Comparison of ENCODE assay signal across 33 mouse cellular contexts in genomic region chr7:102916405-102916804, GRCm38 (mm10). TPM values are rescaled to one million over a fixed set of nuclear protein-coding genes. Genes with fewer than 3 reads are reported as not detected.
DNase-seq lines count a peak whose midpoint lies in the region; ATAC-seq and TF ChIP-seq lines count a peak whose summit lies in the region.
"Had no signal": no experiment of that assay in that cellular context is flagged by ENCODE, and none has a peak within 500 bp of the region (broad histone marks: within the 10 kb centered on the region; RNA-seq: fewer than 3 reads in every experiment).

No protein-coding gene starts in this region.

- intact Hi-C loops in heart, postnatal 25 days (cut with DNase I): no loop called here
- intact Hi-C loops in heart, adult 2 months (cut with DNase I): no loop called here

- no peak for ATAC-seq in forebrain, embryonic 14.5 days
- no peak for ATAC-seq in forebrain, embryonic 15.5 days (replicated peaks)
- 0 out of 2 replicates have a peak, but pooled peaks have one; percentile 56 for ATAC-seq in heart, embryonic 14.5 days (ENCODE audit: insufficient number of reproducible peaks, insufficient read depth, low FRiP score, low read depth)
- ATAC-seq in heart, postnatal 0 days (ENCODE audit: insufficient read depth, low read depth): no peak; the same call in 1 of the 2 replicates
- ATAC-seq: activated CD4-positive, CD25-positive, alpha-beta regulatory T cell, adult 4 months; intestine, postnatal 0 days had no signal

- no peaks in the 10 kb centered on the region for H3K79me2 ChIP-seq in heart, adult 2 months (replicated peaks; ENCODE audit: control insufficient read depth, insufficient read depth, low read length)

- peak; percentile 0 for DNase-seq in forebrain, embryonic 14.5 days (ENCODE audit: low spot score)
- no peak for DNase-seq in heart, postnatal 25 days (ENCODE audit: low spot score)
- DNase-seq in heart, postnatal 0 days (ENCODE audit: low spot score): peak; percentile 7
- no peak for DNase-seq in heart, adult 2 months
- DNase-seq: adrenal gland, adult 8-10 months; adrenal gland, postnatal 25 days; cerebellum, adult 11-12 months; cerebellum, adult 8-10 months; cerebellum, postnatal 10 days; cerebellum, postnatal 36 days; embryo, embryonic 11 days; gastrocnemius, postnatal 10 days; gastrocnemius, postnatal 36 days; heart, postnatal 14 days; kidney, adult 2 months had no signal

- no peak for TF ChIP-seq CTCF in heart, postnatal 0 days (IDR thresholded peaks at IDR 0.05; ENCODE audit: low read depth)
- TF ChIP-seq CTCF in heart, adult 2 months (IDR thresholded peaks at IDR 0.05): no peak

- no peak for TF ChIP-seq EP300 in heart, postnatal 0 days (IDR thresholded peaks at IDR 0.05; ENCODE audit: low read depth)
- no peak for TF ChIP-seq EP300 in heart, adult 2 months (IDR thresholded peaks at IDR 0.05; ENCODE audit: insufficient read depth, low read depth, low read length)

- H3K9me3 ChIP-seq in forebrain, embryonic 14.5 days (replicated peaks; ENCODE audit: control insufficient read depth, low read length): no peaks in the 10 kb centered on the region
- no peaks in the 10 kb centered on the region for H3K9me3 ChIP-seq in forebrain, embryonic 15.5 days
- H3K9me3 ChIP-seq in heart, embryonic 14.5 days (ENCODE audit: control insufficient read depth, low read length): no peaks in the 10 kb centered on the region
- no peaks in the 10 kb centered on the region for H3K9me3 ChIP-seq in heart, postnatal 0 days (replicated peaks; ENCODE audit: control insufficient read depth, low read length)
- H3K9me3 ChIP-seq: embryonic facial prominence, embryonic 10.5 days; embryonic facial prominence, embryonic 13.5 days; forebrain, embryonic 12.5 days; heart, embryonic 10.5 days; hindbrain, embryonic 12.5 days; hindbrain, embryonic 15.5 days had no signal

- H3K27ac ChIP-seq in forebrain, embryonic 14.5 days (ENCODE audit: low read depth, low read length): no peak overlapping the region
- H3K27ac ChIP-seq in forebrain, embryonic 15.5 days (replicated peaks): no peak overlapping the region
- H3K27ac ChIP-seq in heart, embryonic 14.5 days (replicated peaks in 1 of 2; ENCODE audit: control insufficient read depth in 1 of 2, insufficient read depth in 1 of 2, low read depth in 2 of 2, low read length in 2 of 2): no peak overlapping the region
- H3K27ac ChIP-seq in heart, postnatal 0 days (ENCODE audit: low read depth): no peak overlapping the region
- no peak overlapping the region for H3K27ac ChIP-seq in heart, adult 2 months
- H3K27ac ChIP-seq: embryonic facial prominence, embryonic 10.5 days; embryonic facial prominence, embryonic 13.5 days; forebrain, embryonic 12.5 days; heart, embryonic 10.5 days; hindbrain, embryonic 12.5 days; hindbrain, embryonic 15.5 days had no signal

- no peak overlapping the region for H3K4me2 ChIP-seq in forebrain, embryonic 14.5 days (ENCODE audit: low read length)
- H3K4me2 ChIP-seq in forebrain, embryonic 15.5 days (replicated peaks): no peak overlapping the region
- no peak overlapping the region for H3K4me2 ChIP-seq in heart, embryonic 14.5 days (ENCODE audit: low read length)
- no peak overlapping the region for H3K4me2 ChIP-seq in heart, postnatal 0 days (ENCODE audit: low read depth, low read length)
- H3K4me2 ChIP-seq: embryonic facial prominence, embryonic 13.5 days; forebrain, embryonic 12.5 days; hindbrain, embryonic 12.5 days; hindbrain, embryonic 15.5 days had no signal

- WGBS in forebrain, embryonic 14.5 days: 80% methylated on average over 5 of the region's 5 CpGs
- WGBS in forebrain, embryonic 15.5 days: 79% methylated on average over 5 of the region's 5 CpGs
- WGBS in heart, embryonic 14.5 days: 29% methylated on average over 5 of the region's 5 CpGs
- 30% methylated on average over 5 of the region's 5 CpGs for WGBS in heart, postnatal 0 days
- WGBS in heart, adult 2 months: 20% methylated on average over 5 of the region's 5 CpGs

- TF ChIP-seq POLR2A in heart, adult 2 months (IDR thresholded peaks at IDR 0.05; ENCODE audit: insufficient read depth, low read depth, low read length): no peak

- no peak overlapping the region for H3K4me3 ChIP-seq in forebrain, embryonic 14.5 days (ENCODE audit: low read depth, low read length)
- H3K4me3 ChIP-seq in forebrain, embryonic 15.5 days: no peak overlapping the region
- no peak overlapping the region for H3K4me3 ChIP-seq in heart, embryonic 14.5 days (ENCODE audit: control insufficient read depth in 1 of 2, insufficient read depth in 1 of 2, low read depth in 1 of 2, low read length in 2 of 2)
- no peak overlapping the region for H3K4me3 ChIP-seq in heart, postnatal 0 days (ENCODE audit: low read depth, low read length)
- H3K4me3 ChIP-seq in heart, adult 2 months: no peak overlapping the region
- H3K4me3 ChIP-seq: embryonic facial prominence, embryonic 10.5 days; embryonic facial prominence, embryonic 13.5 days; erythroblast, embryonic 14.5 days; forebrain, embryonic 12.5 days; heart, embryonic 10.5 days; hindbrain, embryonic 12.5 days; hindbrain, embryonic 15.5 days had no signal

- H3K9ac ChIP-seq in forebrain, embryonic 14.5 days (ENCODE audit: low read length): no peak overlapping the region
- H3K9ac ChIP-seq in forebrain, embryonic 15.5 days (replicated peaks): no peak overlapping the region
- H3K9ac ChIP-seq in heart, embryonic 14.5 days (ENCODE audit: low read length): no peak overlapping the region
- no peak overlapping the region for H3K9ac ChIP-seq in heart, postnatal 0 days (replicated peaks; ENCODE audit: low read depth, low read length)
- no peak overlapping the region for H3K9ac ChIP-seq in heart, adult 2 months (ENCODE audit: low read depth, low read length)
- H3K9ac ChIP-seq: embryonic facial prominence, embryonic 13.5 days; forebrain, embryonic 12.5 days; hindbrain, embryonic 12.5 days; hindbrain, embryonic 15.5 days had no signal

- H3K4me1 ChIP-seq in forebrain, embryonic 14.5 days (ENCODE audit: control insufficient read depth, insufficient read depth, low read length): no peaks in the 10 kb centered on the region
- H3K4me1 ChIP-seq in forebrain, embryonic 15.5 days: no peaks in the 10 kb centered on the region
- peaks cover 2 to 4% of the 10 kb centered on the region in 2 experiments; a peak in 2 of 4 replicates for H3K4me1 ChIP-seq in heart, embryonic 14.5 days (ENCODE audit: control insufficient read depth in 2 of 2, insufficient read depth in 2 of 2, low read length in 2 of 2)
- H3K4me1 ChIP-seq in heart, postnatal 0 days (ENCODE audit: control insufficient read depth, insufficient read depth): 0 out of 2 replicates have a peak, but pooled peaks cover 3% of the 10 kb centered on the region
- no peaks in the 10 kb centered on the region for H3K4me1 ChIP-seq in heart, adult 2 months (ENCODE audit: control insufficient read depth, insufficient read depth, low read length)
- H3K4me1 ChIP-seq: embryonic facial prominence, embryonic 10.5 days; embryonic facial prominence, embryonic 13.5 days; forebrain, embryonic 12.5 days; hindbrain, embryonic 15.5 days had no signal

- no peaks in the 10 kb centered on the region for H3K27me3 ChIP-seq in forebrain, embryonic 14.5 days (replicated peaks; ENCODE audit: control insufficient read depth, insufficient read depth, low read length)
- H3K27me3 ChIP-seq in forebrain, embryonic 15.5 days: no peaks in the 10 kb centered on the region
- no peaks in the 10 kb centered on the region for H3K27me3 ChIP-seq in heart, embryonic 14.5 days (ENCODE audit: control insufficient read depth, insufficient read depth, low read length)
- H3K27me3 ChIP-seq in heart, postnatal 0 days (ENCODE audit: control insufficient read depth, insufficient read depth, low read length): no peaks in the 10 kb centered on the region
- H3K27me3 ChIP-seq in heart, adult 2 months (ENCODE audit: control insufficient read depth, insufficient read depth, low read length): no peaks in the 10 kb centered on the region
- H3K27me3 ChIP-seq: embryonic facial prominence, embryonic 13.5 days; forebrain, embryonic 12.5 days; hindbrain, embryonic 12.5 days; hindbrain, embryonic 15.5 days had no signal

- H3K36me3 ChIP-seq in forebrain, embryonic 14.5 days (ENCODE audit: control insufficient read depth, insufficient read depth, low read length): no peaks in the 10 kb centered on the region
- H3K36me3 ChIP-seq in forebrain, embryonic 15.5 days: no peaks in the 10 kb centered on the region
- H3K36me3 ChIP-seq in heart, embryonic 14.5 days (ENCODE audit: control insufficient read depth, insufficient read depth, low read length): no peaks in the 10 kb centered on the region
- H3K36me3 ChIP-seq in heart, postnatal 0 days (replicated peaks; ENCODE audit: control insufficient read depth, insufficient read depth, low read length): no peaks in the 10 kb centered on the region
- H3K36me3 ChIP-seq in heart, adult 2 months (ENCODE audit: control insufficient read depth, insufficient read depth, low read length): no peaks in the 10 kb centered on the region
- H3K36me3 ChIP-seq: embryonic facial prominence, embryonic 10.5 days; embryonic facial prominence, embryonic 13.5 days; forebrain, embryonic 12.5 days; heart, embryonic 10.5 days; hindbrain, embryonic 12.5 days; hindbrain, embryonic 15.5 days had no signal

RNA-seq across cellular contexts. Expression of gene Olfr571, which starts 0.9 kb away (rescaled TPM):
- not detected in 2 replicates for polyA plus RNA-seq in forebrain, embryonic 14.5 days (2014; fragmentation: Nextera tagmentation; extraction: Ambion mirVana)
- not detected in 2 replicates for polyA plus RNA-seq in forebrain, embryonic 15.5 days (2015; fragmentation: Nextera tagmentation; extraction: Ambion mirVana)
- not detected in 2 replicates for polyA plus RNA-seq in heart, embryonic 14.5 days (2014; fragmentation: Nextera tagmentation; extraction: Ambion mirVana)
- not detected for total RNA-seq in heart, postnatal 25 days (2021)
- total RNA-seq in heart, postnatal 0 days (2014; rRNA removed; ENCODE audit: low replicate concordance): not detected in 2 replicates
- polyA plus RNA-seq in heart, postnatal 0 days (2015; fragmentation: Nextera tagmentation; extraction: Ambion mirVana): not detected in 2 replicates
- not detected for total RNA-seq in heart, adult 2 months (2021)
- polyA plus RNA-seq in heart, adult 2 months (2012; rRNA removed): not detected in 2 replicates
- total RNA-seq: adrenal gland, postnatal 25 days; ES-E14; gastrocnemius, adult 18-20 months; gastrocnemius, postnatal 10 days; gastrocnemius, postnatal 36 days; granulocyte monocyte progenitor cell, adult 5-6 weeks; heart, postnatal 14 days; hematopoietic stem cell, adult 5-6 weeks had no signal
- polyA plus RNA-seq: activated CD4-positive, CD25-positive, alpha-beta regulatory T cell, adult 4 months; brain, embryonic 14.5 days; cortical plate, adult 2 months; erythroblast, embryonic 14.5 days; heart, embryonic 10.5 days; hindbrain, embryonic 12.5 days; hindbrain, embryonic 15.5 days; intestine, embryonic 14.5 days; intestine, postnatal 0 days; kidney, adult 2 months had no signal

RNA-seq across cellular contexts. Expression of gene Olfr572, which starts 7.8 kb away (rescaled TPM):
- not detected in 2 replicates for polyA plus RNA-seq in forebrain, embryonic 14.5 days (2014; fragmentation: Nextera tagmentation; extraction: Ambion mirVana)
- polyA plus RNA-seq in forebrain, embryonic 15.5 days (2015; fragmentation: Nextera tagmentation; extraction: Ambion mirVana): not detected in 2 replicates
- not detected in 2 replicates for polyA plus RNA-seq in heart, embryonic 14.5 days (2014; fragmentation: Nextera tagmentation; extraction: Ambion mirVana)
- not detected for total RNA-seq in heart, postnatal 25 days (2021)
- not detected in 2 replicates for total RNA-seq in heart, postnatal 0 days (2014; rRNA removed; ENCODE audit: low replicate concordance)
- not detected in 2 replicates for polyA plus RNA-seq in heart, postnatal 0 days (2015; fragmentation: Nextera tagmentation; extraction: Ambion mirVana)
- not detected for total RNA-seq in heart, adult 2 months (2021)
- not detected in 2 replicates for polyA plus RNA-seq in heart, adult 2 months (2012; rRNA removed)
- total RNA-seq: adrenal gland, adult 8-10 months; adrenal gland, postnatal 25 days; ES-E14; gastrocnemius, adult 18-20 months; gastrocnemius, postnatal 10 days; gastrocnemius, postnatal 36 days; granulocyte monocyte progenitor cell, adult 5-6 weeks; heart, postnatal 14 days; hematopoietic stem cell, adult 5-6 weeks had no signal
- polyA plus RNA-seq: activated CD4-positive, CD25-positive, alpha-beta regulatory T cell, adult 4 months; brain, embryonic 14.5 days; cortical plate, adult 2 months; embryonic facial prominence, embryonic 10.5 days; embryonic facial prominence, embryonic 13.5 days; erythroblast, embryonic 14.5 days; forebrain, embryonic 12.5 days; heart, embryonic 10.5 days; hindbrain, embryonic 12.5 days; hindbrain, embryonic 15.5 days; intestine, embryonic 14.5 days; intestine, postnatal 0 days; kidney, adult 2 months had no signal

RNA-seq across cellular contexts. Expression of gene Olfr570, which starts 22.0 kb away (rescaled TPM):
- 0.15 TPM in 1 of 2 replicates, not detected in the other for polyA plus RNA-seq in forebrain, embryonic 14.5 days (2014; fragmentation: Nextera tagmentation; extraction: Ambion mirVana)
- polyA plus RNA-seq in forebrain, embryonic 15.5 days (2015; fragmentation: Nextera tagmentation; extraction: Ambion mirVana): 0.13 TPM in 1 of 2 replicates, not detected in the other
- not detected in 2 replicates for polyA plus RNA-seq in heart, embryonic 14.5 days (2014; fragmentation: Nextera tagmentation; extraction: Ambion mirVana)
- not detected for total RNA-seq in heart, postnatal 25 days (2021)
- total RNA-seq in heart, postnatal 0 days (2014; rRNA removed; ENCODE audit: low replicate concordance): not detected in 2 replicates
- polyA plus RNA-seq in heart, postnatal 0 days (2015; fragmentation: Nextera tagmentation; extraction: Ambion mirVana): not detected in 2 replicates
- not detected for total RNA-seq in heart, adult 2 months (2021)
- polyA plus RNA-seq in heart, adult 2 months (2012; rRNA removed): not detected in 2 replicates
- total RNA-seq: adrenal gland, adult 8-10 months; adrenal gland, postnatal 25 days; ES-E14; gastrocnemius, adult 18-20 months; gastrocnemius, postnatal 10 days; gastrocnemius, postnatal 36 days; granulocyte monocyte progenitor cell, adult 5-6 weeks; heart, postnatal 14 days; hematopoietic stem cell, adult 5-6 weeks had no signal
- polyA plus RNA-seq: activated CD4-positive, CD25-positive, alpha-beta regulatory T cell, adult 4 months; brain, embryonic 14.5 days; cortical plate, adult 2 months; embryonic facial prominence, embryonic 10.5 days; embryonic facial prominence, embryonic 13.5 days; erythroblast, embryonic 14.5 days; forebrain, embryonic 12.5 days; heart, embryonic 10.5 days; hindbrain, embryonic 12.5 days; intestine, embryonic 14.5 days; intestine, postnatal 0 days; kidney, adult 2 months had no signal

RNA-seq across cellular contexts. Expression of gene Olfr569, which starts 25.7 kb away (rescaled TPM):
- not detected in 2 replicates for polyA plus RNA-seq in forebrain, embryonic 14.5 days (2014; fragmentation: Nextera tagmentation; extraction: Ambion mirVana)
- polyA plus RNA-seq in forebrain, embryonic 15.5 days (2015; fragmentation: Nextera tagmentation; extraction: Ambion mirVana): not detected in 2 replicates
- not detected in 2 replicates for polyA plus RNA-seq in heart, embryonic 14.5 days (2014; fragmentation: Nextera tagmentation; extraction: Ambion mirVana)
- not detected for total RNA-seq in heart, postnatal 25 days (2021)
- total RNA-seq in heart, postnatal 0 days (2014; rRNA removed; ENCODE audit: low replicate concordance): not detected in 2 replicates
- not detected in 2 replicates for polyA plus RNA-seq in heart, postnatal 0 days (2015; fragmentation: Nextera tagmentation; extraction: Ambion mirVana)
- not detected for total RNA-seq in heart, adult 2 months (2021)
- polyA plus RNA-seq in heart, adult 2 months (2012; rRNA removed): not detected in 2 replicates
- total RNA-seq: adrenal gland, adult 8-10 months; adrenal gland, postnatal 25 days; ES-E14; gastrocnemius, adult 18-20 months; gastrocnemius, postnatal 10 days; gastrocnemius, postnatal 36 days; granulocyte monocyte progenitor cell, adult 5-6 weeks; heart, postnatal 14 days had no signal
- polyA plus RNA-seq: activated CD4-positive, CD25-positive, alpha-beta regulatory T cell, adult 4 months; brain, embryonic 14.5 days; cortical plate, adult 2 months; embryonic facial prominence, embryonic 10.5 days; embryonic facial prominence, embryonic 13.5 days; erythroblast, embryonic 14.5 days; forebrain, embryonic 12.5 days; heart, embryonic 10.5 days; hindbrain, embryonic 12.5 days; hindbrain, embryonic 15.5 days; intestine, embryonic 14.5 days; intestine, postnatal 0 days; kidney, adult 2 months had no signal

RNA-seq across cellular contexts. Expression of gene Olfr573-ps1, which starts 26.0 kb away (rescaled TPM):
- polyA plus RNA-seq in forebrain, embryonic 14.5 days (2014; fragmentation: Nextera tagmentation; extraction: Ambion mirVana): not detected in 2 replicates
- polyA plus RNA-seq in forebrain, embryonic 15.5 days (2015; fragmentation: Nextera tagmentation; extraction: Ambion mirVana): not detected in 2 replicates
- polyA plus RNA-seq in heart, embryonic 14.5 days (2014; fragmentation: Nextera tagmentation; extraction: Ambion mirVana): not detected in 2 replicates
- total RNA-seq in heart, postnatal 25 days (2021): not detected
- not detected in 2 replicates for total RNA-seq in heart, postnatal 0 days (2014; rRNA removed; ENCODE audit: low replicate concordance)
- not detected in 2 replicates for polyA plus RNA-seq in heart, postnatal 0 days (2015; fragmentation: Nextera tagmentation; extraction: Ambion mirVana)
- not detected for total RNA-seq in heart, adult 2 months (2021)
- polyA plus RNA-seq in heart, adult 2 months (2012; rRNA removed): not detected in 2 replicates
- total RNA-seq: adrenal gland, adult 8-10 months; adrenal gland, postnatal 25 days; ES-E14; gastrocnemius, adult 18-20 months; gastrocnemius, postnatal 10 days; gastrocnemius, postnatal 36 days; granulocyte monocyte progenitor cell, adult 5-6 weeks; heart, postnatal 14 days; hematopoietic stem cell, adult 5-6 weeks had no signal
- polyA plus RNA-seq: activated CD4-positive, CD25-positive, alpha-beta regulatory T cell, adult 4 months; brain, embryonic 14.5 days; cortical plate, adult 2 months; embryonic facial prominence, embryonic 10.5 days; embryonic facial prominence, embryonic 13.5 days; erythroblast, embryonic 14.5 days; forebrain, embryonic 12.5 days; heart, embryonic 10.5 days; hindbrain, embryonic 12.5 days; hindbrain, embryonic 15.5 days; intestine, embryonic 14.5 days; intestine, postnatal 0 days; kidney, adult 2 months had no signal

Comparison
In these comparisons a context has a peak if more than half of its experiments do, and no peak if none do; other contexts are left out.
1. DNase-seq: peak in forebrain, embryonic 14.5 days (single experiment) and heart, postnatal 0 days (single experiment); none in heart, postnatal 25 days (single experiment) and heart, adult 2 months (0 of 2).